Mouse (Mus musculus) layer of hippocampus, adult 9-10 months (tissue): ENCODE data around the gene Rufy3.
"Not testable (repeated sequence)": the region's sequence is repeated elsewhere in the genome, so short reads cannot be mapped to it uniquely, and the experiment has no call there.

ENCODE experiments used
- DNase-seq: peaks from one replicate; pipeline ENCODE4 v3.0.0; 2022; ENCODE audit warnings: low spot score

Gene Rufy3

GRCm38 (mm10) chr5:88564501-88565147, at the start of gene Rufy3:
TSS of gene Rufy3 (plus strand) at chr5:88565040.
- DNase-seq, result no peak

- DNase-seq, result no peak
These were observed 45.6 kb upstream of the Rufy3 start for GRCm38 (mm10) chr5:88519232-88519631.

- DNase-seq, result no peak
These were observed 37.2 kb upstream of the Rufy3 start, which contains the start of gene Jchain for GRCm38 (mm10) chr5:88527657-88528056. TSS of gene Jchain (minus strand) at chr5:88527891.

GRCm38 (mm10) chr5:88530908-88531307, 33.9 kb upstream of the Rufy3 start:
- DNase-seq, result no peak

- no peak for DNase-seq
These were observed 30.1 kb upstream of the Rufy3 start for GRCm38 (mm10) chr5:88534697-88535096.

- DNase-seq, result no peak
These were observed 24.0 kb upstream of the Rufy3 start for GRCm38 (mm10) chr5:88540845-88541244.

GRCm38 (mm10) chr5:88542651-88543282, 22.1 kb upstream of the Rufy3 start:
- no peak for DNase-seq

GRCm38 (mm10) chr5:88544411-88544810, 20.4 kb upstream of the Rufy3 start:
- not testable (repeated sequence) for DNase-seq

- DNase-seq, result no peak
These were observed 19.3 kb upstream of the Rufy3 start for GRCm38 (mm10) chr5:88545536-88545935.

- DNase-seq, result no peak
These were observed 11.4 kb upstream of the Rufy3 start for GRCm38 (mm10) chr5:88553271-88554085.

- DNase-seq, result peak; percentile 91
These were observed 10.6 kb upstream of the Rufy3 start, which contains the start of gene Utp3 for GRCm38 (mm10) chr5:88554086-88554886. TSS of gene Utp3 (plus strand) at chr5:88554462.

- DNase-seq, result no peak
These were observed 5.8 kb upstream of the Rufy3 start for GRCm38 (mm10) chr5:88558991-88559390.

- DNase-seq, result no peak
These were observed 3.6 kb upstream of the Rufy3 start for GRCm38 (mm10) chr5:88561080-88561814.

GRCm38 (mm10) chr5:88562863-88563780, 1.7 kb upstream of the Rufy3 start:
- no peak for DNase-seq

- DNase-seq, result no peak
These were observed 551 bp downstream of the Rufy3 start for GRCm38 (mm10) chr5:88565148-88566033.

GRCm38 (mm10) chr5:88566034-88566841, 1.4 kb downstream of the Rufy3 start:
- DNase-seq, result no peak

GRCm38 (mm10) chr5:88569541-88569940, 4.7 kb downstream of the Rufy3 start:
- no peak for DNase-seq

GRCm38 (mm10) chr5:88574829-88575228, 10.0 kb downstream of the Rufy3 start:
- no peak for DNase-seq
